Mouse (Mus musculus): ENCODE results near the gene Rac1. TPM values are rescaled to one million over a fixed set of nuclear protein-coding genes. Genes with fewer than 3 reads are reported as not detected.

Rac1 gene
- polyA plus RNA-seq, 2 experiments, result 513 to 535 TPM

- Histone ChIP-seq H3K4me2 (replicated peaks; ENCODE audit: low read depth, low read length, severe bottlenecking) (no peak overlapping the region), H3K9me3 (ENCODE audit: control insufficient read depth, low read length) (no peaks in the 10 kb centered on the region), H3K27ac (replicated peaks; ENCODE audit: low read depth, low read length) (no peak overlapping the region), H3K27me3 (ENCODE audit: control insufficient read depth, insufficient read depth, low read length) (no peaks in the 10 kb centered on the region), H3K4me3 (replicated peaks; ENCODE audit: low read length) (no peak overlapping the region), H3K9ac (ENCODE audit: low read depth, low read length, severe bottlenecking) (no peak overlapping the region), H3K36me3 (ENCODE audit: control insufficient read depth, insufficient read depth, low read length) (peaks cover 32% of the 10 kb centered on the region), H3K4me1 (ENCODE audit: control insufficient read depth, insufficient read depth, low read length) (no peaks in the 10 kb centered on the region)
- TF ChIP-seq POLR2A (IDR thresholded peaks at IDR 0.05; ENCODE audit: borderline replicate concordance, extremely low read depth, insufficient read depth, insufficient read length), result no peak
- DNase-seq (ENCODE audit: low spot score), result no peak
- ATAC-seq (ENCODE audit: low FRiP score, low read depth), result no peak
- 89% methylated on average over 3 of the region's 3 CpGs for WGBS
Measured at GRCm38 (mm10) chr5:143471165-143471546, 56.7 kb downstream of the Rac1 start.

GRCm38 (mm10) chr5:143470421-143471164, 57.2 kb downstream of the Rac1 start:
- no peak for ATAC-seq (ENCODE audit: low FRiP score, low read depth)
- H3K9me3 ChIP-seq (ENCODE audit: control insufficient read depth, low read length), result no peaks in the 10 kb centered on the region
- H3K4me3 ChIP-seq (replicated peaks; ENCODE audit: low read length), result no peak overlapping the region
- DNase-seq (ENCODE audit: low spot score), result peak; percentile 41
- H3K9ac ChIP-seq (ENCODE audit: low read depth, low read length, severe bottlenecking), result no peak overlapping the region
- no peak overlapping the region for H3K4me2 ChIP-seq (replicated peaks; ENCODE audit: low read depth, low read length, severe bottlenecking)
- no peak for TF ChIP-seq POLR2A (IDR thresholded peaks at IDR 0.05; ENCODE audit: borderline replicate concordance, extremely low read depth, insufficient read depth, insufficient read length)
- H3K36me3 ChIP-seq (ENCODE audit: control insufficient read depth, insufficient read depth, low read length), result peaks cover 29% of the 10 kb centered on the region
- H3K27ac ChIP-seq (replicated peaks; ENCODE audit: low read depth, low read length), result no peak overlapping the region
- no peaks in the 10 kb centered on the region for H3K27me3 ChIP-seq (ENCODE audit: control insufficient read depth, insufficient read depth, low read length)
- 78% methylated on average over 15 of the region's 15 CpGs for WGBS
- no peaks in the 10 kb centered on the region for H3K4me1 ChIP-seq (ENCODE audit: control insufficient read depth, insufficient read depth, low read length)

- no peak overlapping the region for H3K4me2 ChIP-seq (replicated peaks; ENCODE audit: low read depth, low read length, severe bottlenecking)
- H3K4me3 ChIP-seq (replicated peaks; ENCODE audit: low read length), result no peak overlapping the region
- no peak for TF ChIP-seq POLR2A (IDR thresholded peaks at IDR 0.05; ENCODE audit: borderline replicate concordance, extremely low read depth, insufficient read depth, insufficient read length)
- H3K27ac ChIP-seq (replicated peaks; ENCODE audit: low read depth, low read length), result no peak overlapping the region
- 93% methylated on average over 8 of the region's 8 CpGs for WGBS
- H3K9me3 ChIP-seq (ENCODE audit: control insufficient read depth, low read length), result no peaks in the 10 kb centered on the region
- DNase-seq (ENCODE audit: low spot score) (no peak), ATAC-seq (ENCODE audit: low FRiP score, low read depth) (no peak)
- H3K4me1 ChIP-seq (ENCODE audit: control insufficient read depth, insufficient read depth, low read length), result peaks cover 4% of the 10 kb centered on the region; the same call in 1 of the 2 replicates
- peaks cover 20% of the 10 kb centered on the region for H3K36me3 ChIP-seq (ENCODE audit: control insufficient read depth, insufficient read depth, low read length)
- no peaks in the 10 kb centered on the region for H3K27me3 ChIP-seq (ENCODE audit: control insufficient read depth, insufficient read depth, low read length)
- no peak overlapping the region for H3K9ac ChIP-seq (ENCODE audit: low read depth, low read length, severe bottlenecking)
Measured at GRCm38 (mm10) chr5:143469628-143470027, 58.2 kb downstream of the Rac1 start.

- no peak for DNase-seq (ENCODE audit: low spot score)
- WGBS, result 87% methylated on average over 6 of the region's 6 CpGs
- H3K4me2 ChIP-seq (replicated peaks; ENCODE audit: low read depth, low read length, severe bottlenecking), result no peak overlapping the region
- H3K4me3 ChIP-seq (replicated peaks; ENCODE audit: low read length), result no peak overlapping the region
- ATAC-seq (ENCODE audit: low FRiP score, low read depth), result no peak
- no peaks in the 10 kb centered on the region for H3K9me3 ChIP-seq (ENCODE audit: control insufficient read depth, low read length)
- H3K27ac ChIP-seq (replicated peaks; ENCODE audit: low read depth, low read length), result no peak overlapping the region
- H3K4me1 ChIP-seq (ENCODE audit: control insufficient read depth, insufficient read depth, low read length), result peaks cover 7% of the 10 kb centered on the region; the same call in 1 of the 2 replicates
- peaks cover 12% of the 10 kb centered on the region for H3K36me3 ChIP-seq (ENCODE audit: control insufficient read depth, insufficient read depth, low read length)
- no peak for TF ChIP-seq POLR2A (IDR thresholded peaks at IDR 0.05; ENCODE audit: borderline replicate concordance, extremely low read depth, insufficient read depth, insufficient read length)
- no peak overlapping the region for H3K9ac ChIP-seq (ENCODE audit: low read depth, low read length, severe bottlenecking)
- no peaks in the 10 kb centered on the region for H3K27me3 ChIP-seq (ENCODE audit: control insufficient read depth, insufficient read depth, low read length)
Measured at GRCm38 (mm10) chr5:143467931-143468330, 59.9 kb downstream of the Rac1 start.

- Histone ChIP-seq H3K27me3 (ENCODE audit: control insufficient read depth, insufficient read depth, low read length) (no peaks in the 10 kb centered on the region), H3K27ac (replicated peaks; ENCODE audit: low read depth, low read length) (no peak overlapping the region), H3K9me3 (ENCODE audit: control insufficient read depth, low read length) (no peaks in the 10 kb centered on the region), H3K36me3 (ENCODE audit: control insufficient read depth, insufficient read depth, low read length) (peaks cover 11% of the 10 kb centered on the region), H3K4me1 (ENCODE audit: control insufficient read depth, insufficient read depth, low read length) (peaks cover 7% of the 10 kb centered on the region; the same call in 1 of the 2 replicates), H3K4me2 (replicated peaks; ENCODE audit: low read depth, low read length, severe bottlenecking) (no peak overlapping the region), H3K9ac (ENCODE audit: low read depth, low read length, severe bottlenecking) (no peak overlapping the region), H3K4me3 (replicated peaks; ENCODE audit: low read length) (no peak overlapping the region)
- ATAC-seq (ENCODE audit: low FRiP score, low read depth) (no peak), DNase-seq (ENCODE audit: low spot score) (no peak)
- 90% methylated on average over 23 of the region's 23 CpGs for WGBS
- no peak for TF ChIP-seq POLR2A (IDR thresholded peaks at IDR 0.05; ENCODE audit: borderline replicate concordance, extremely low read depth, insufficient read depth, insufficient read length)
Measured at GRCm38 (mm10) chr5:143466891-143467669, 60.8 kb downstream of the Rac1 start.
